Mouse (Mus musculus) lung, adult 2 months (tissue): ENCODE measurements around the gene 4930568D16Rik. TPM values are rescaled to one million over a fixed set of nuclear protein-coding genes. Genes with fewer than 3 reads are reported as not detected.

Source experiments
- DNase-seq: peaks from one replicate; pipeline ENCODE4 v3.0.0; 2022
- H3K4me1 ChIP-seq: fragments of 200-500 bp; 2 replicates; pipeline ENCODE4 v1.6.1; 2011; ENCODE audit warnings: low read length; ENCODE audit not compliant: control insufficient read depth, insufficient read depth
- H3K4me3 ChIP-seq: fragments of 200-500 bp; replicated peaks from 2 replicates; pipeline ENCODE3; 2011; ENCODE audit warnings: low read depth, mild to moderate bottlenecking, control low read depth, low read length; ENCODE audit errors: extremely low read depth
- CTCF ChIP-seq: fragments of 200-500 bp; IDR thresholded peaks from 2 replicates; pipeline ENCODE4 v1.5.1; 2011; ENCODE audit warnings: mild to moderate bottlenecking, low read length, control low read depth; ENCODE audit not compliant: insufficient read depth
- POLR2A ChIP-seq: fragments of 200-500 bp; IDR thresholded peaks from 2 replicates; pipeline ENCODE4 v1.6.1; 2011; ENCODE audit warnings: low read depth, mild to moderate bottlenecking, control low read depth, low read length, borderline replicate concordance; ENCODE audit errors: extremely low read depth
- WGBS: fragments of 180-500 bp; shearing (Covaris S2); methylation state at CpG from one replicate; pipeline ENCODE4 v1.1.7; 2018; 5-methylcytosine and 5-hydroxymethylcytosine counted together
- polyA plus RNA-seq: library from polyadenylated mRNA; depleted of rRNA; stranded (reverse); fragments of >200 nt; gene quantifications from 2 replicates; pipeline ENCODE4 v1.2.3, GENCODE M21; 2012

The 4930568D16Rik gene
- polyA plus RNA-seq, 1 experiment, result not detected

GRCm38 (mm10) chr2:35370686-35371085, 3.2 kb upstream of the 4930568D16Rik start:
- no peak overlapping the region for H3K4me3 ChIP-seq
- H3K4me1 ChIP-seq, result no peaks in the 10 kb centered on the region
- TF ChIP-seq CTCF (no peak), POLR2A (no peak)
- DNase-seq, result no peak

GRCm38 (mm10) chr2:35349184-35349583, 18.3 kb downstream of the 4930568D16Rik start:
- Histone ChIP-seq H3K4me1 (no peaks in the 10 kb centered on the region), H3K4me3 (no peak overlapping the region)
- DNase-seq, result no peak
- WGBS, result 32% methylated on average over 5 of the region's 5 CpGs
- TF ChIP-seq POLR2A (no peak), CTCF (peak; percentile 49; the same call in 1 of the 2 replicates)

DNA sequence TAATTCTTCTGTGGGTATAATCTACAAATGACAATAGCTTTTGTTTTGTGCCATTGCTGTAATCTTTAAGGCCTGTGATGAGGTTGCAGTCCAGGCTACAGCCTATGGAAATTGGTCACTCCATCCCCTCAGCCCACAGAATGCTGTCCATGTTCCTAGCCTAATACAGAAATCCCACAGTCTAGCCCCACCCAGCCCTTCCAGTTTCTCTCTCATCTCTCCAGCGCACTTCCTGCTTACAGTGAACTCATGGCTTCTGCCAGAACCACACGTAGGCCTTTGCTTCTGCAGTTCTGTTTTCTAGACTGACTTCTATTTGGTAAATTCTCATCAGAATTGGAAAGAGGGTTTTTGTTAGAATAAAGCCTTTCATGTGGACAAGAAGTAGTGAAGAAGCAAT, 21.5 kb downstream of the 4930568D16Rik start:
- no peaks in the 10 kb centered on the region for H3K4me1 ChIP-seq
- WGBS, result 35% methylated on average over 2 of the region's 2 CpGs
- DNase-seq, result no peak
- H3K4me3 ChIP-seq, result no peak overlapping the region
- TF ChIP-seq POLR2A (no peak), CTCF (no peak)

DNA sequence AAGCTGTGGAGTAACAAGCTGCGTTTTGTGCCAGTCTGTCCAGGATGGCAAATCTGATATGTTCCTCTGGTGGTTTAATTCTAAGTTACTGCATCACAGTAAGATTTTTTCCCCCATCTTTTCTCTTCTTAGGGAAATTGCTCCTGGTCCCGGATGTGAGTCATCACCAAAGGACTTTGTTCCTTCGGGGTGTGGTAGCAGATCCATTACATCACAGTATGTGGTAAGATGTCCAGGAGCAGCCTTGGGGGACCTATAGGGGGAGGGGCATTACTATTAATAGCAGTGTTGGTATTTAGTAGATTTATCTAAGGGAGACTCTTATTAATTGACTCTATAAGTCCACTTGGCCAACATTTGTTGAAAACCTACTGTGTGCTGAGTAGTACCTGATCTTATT, 24.9 kb downstream of the 4930568D16Rik start:
- TF ChIP-seq POLR2A (no peak), CTCF (no peak)
- 54% methylated on average over 3 of the region's 3 CpGs for WGBS
- no peak overlapping the region for H3K4me3 ChIP-seq
- H3K4me1 ChIP-seq, result peaks cover 7% of the 10 kb centered on the region
- no peak for DNase-seq

DNA sequence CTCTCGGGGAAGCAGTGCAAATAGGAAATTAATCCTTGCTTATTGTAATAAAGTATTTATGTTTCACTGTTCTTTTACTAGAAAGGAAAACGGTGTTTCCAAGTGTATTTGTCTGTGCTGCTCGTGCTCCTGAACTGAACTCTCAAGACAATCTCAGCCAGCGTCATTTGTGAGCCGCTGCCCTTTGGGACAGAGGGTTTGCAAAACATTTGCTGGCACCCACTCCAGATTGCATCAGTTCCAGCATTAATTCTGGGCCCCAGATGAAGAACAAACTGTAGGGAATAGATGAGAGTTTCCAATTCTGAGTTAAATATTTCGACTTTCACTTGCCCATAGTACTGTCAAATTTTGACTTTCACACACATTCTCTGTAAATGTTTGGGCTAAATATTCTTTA, 28.8 kb downstream of the 4930568D16Rik start:
- TF ChIP-seq POLR2A (no peak), CTCF (no peak)
- no peak overlapping the region for H3K4me3 ChIP-seq
- peaks cover 11% of the 10 kb centered on the region for H3K4me1 ChIP-seq
- 28% methylated on average over 6 of the region's 6 CpGs for WGBS
- DNase-seq, result no peak

DNA sequence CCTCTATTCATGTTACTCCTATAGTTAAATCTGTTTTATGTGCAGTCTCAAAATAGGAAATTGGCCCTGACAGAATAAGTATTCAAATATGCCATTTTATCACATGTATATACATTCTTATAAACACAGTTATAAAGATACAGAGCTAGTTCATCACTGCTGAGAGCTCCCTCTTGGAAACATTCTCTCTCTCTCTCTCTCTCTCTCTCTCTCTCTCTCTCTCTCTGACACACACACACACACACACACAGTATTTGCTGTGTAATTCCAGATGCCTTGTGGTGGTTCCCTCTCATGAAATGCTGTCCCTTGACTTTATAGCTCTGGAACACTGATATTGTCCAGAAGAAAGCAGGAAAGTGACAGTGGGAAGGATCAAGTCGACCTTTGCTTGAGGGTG, 29.5 kb downstream of the 4930568D16Rik start:
- no peak for TF ChIP-seq CTCF
- TF ChIP-seq POLR2A, result no peak
- WGBS, result 45% methylated on average over 1 of the region's 1 CpGs
- Histone ChIP-seq H3K4me1 (peaks cover 11% of the 10 kb centered on the region), H3K4me3 (no peak overlapping the region)
- no peak for DNase-seq

DNA sequence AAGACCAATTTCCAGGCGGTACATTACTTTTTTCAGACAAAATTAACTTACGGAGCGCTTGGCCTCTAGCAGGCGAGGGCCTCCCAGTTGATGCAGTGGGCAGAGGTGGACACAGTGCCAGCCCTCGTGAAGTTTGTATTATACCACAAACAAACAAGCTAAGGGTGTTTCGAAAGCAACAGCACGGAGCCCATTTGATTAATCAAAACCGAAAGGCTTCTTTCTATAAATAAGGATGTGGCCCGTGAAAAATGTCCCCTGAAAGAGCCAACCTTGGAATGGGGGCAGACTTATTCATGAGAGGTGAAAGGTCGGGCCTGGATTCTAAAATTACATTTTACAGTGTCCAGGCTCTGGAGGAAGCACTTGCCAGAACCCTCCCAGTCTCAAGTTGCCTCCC, 30.1 kb downstream of the 4930568D16Rik start:
- no peak for TF ChIP-seq CTCF
- TF ChIP-seq POLR2A, result no peak
- no peak for DNase-seq
- 13% methylated on average over 10 of the region's 10 CpGs for WGBS
- H3K4me1 ChIP-seq, result peaks cover 11% of the 10 kb centered on the region
- peak overlapping the region; percentile 63 for H3K4me3 ChIP-seq

- Histone ChIP-seq H3K4me1 (peaks cover 11% of the 10 kb centered on the region), H3K4me3 (peak within 1 kb of the TSS; percentile 79)
- WGBS, result under 1% methylated on average over 45 of the region's 45 CpGs
- peak; percentile 100 for DNase-seq
- TF ChIP-seq CTCF, result no peak
- peak; percentile 86; the same call in 1 of the 2 replicates for TF ChIP-seq POLR2A
Measured at GRCm38 (mm10) chr2:35336388-35337280, 30.9 kb downstream of the 4930568D16Rik start, which contains the start of gene Stom. TSS of gene Stom (minus strand) at chr2:35336976.

GRCm38 (mm10) chr2:35335620-35336019, 31.9 kb downstream of the 4930568D16Rik start:
- DNase-seq, result no peak
- no peak overlapping the region for H3K4me3 ChIP-seq
- no peak for TF ChIP-seq POLR2A
- WGBS, result 24% methylated on average over 7 of the region's 7 CpGs
- H3K4me1 ChIP-seq, result peaks cover 11% of the 10 kb centered on the region

GRCm38 (mm10) chr2:35333670-35334069, 33.9 kb downstream of the 4930568D16Rik start:
- DNase-seq, result no peak
- TF ChIP-seq CTCF (no peak), POLR2A (no peak)
- Histone ChIP-seq H3K4me3 (no peak overlapping the region), H3K4me1 (peaks cover 8% of the 10 kb centered on the region)
